In genomic region chr7:19363881-19364280, GRCm38 (mm10) we compare ENCODE assay signal across 8 mouse cellular contexts. TPM values are rescaled to one million over a fixed set of nuclear protein-coding genes. Genes with fewer than 3 reads are reported as not detected.
DNase-seq lines count a peak whose midpoint lies in the region; ATAC-seq and TF ChIP-seq lines count a peak whose summit lies in the region.

No protein-coding gene starts in this region.

- H3K4me3 ChIP-seq in gastrocnemius, adult 2 months = peak overlapping the region; percentile 53
- H3K4me3 ChIP-seq in intestine, embryonic 16.5 days (ENCODE audit: low read length) = no peak overlapping the region

- H3K4me1 ChIP-seq in intestine, embryonic 16.5 days (ENCODE audit: control insufficient read depth, insufficient read depth, low read length) = peaks cover 17% of the 10 kb centered on the region

- no peak overlapping the region for H3K4me2 ChIP-seq in intestine, embryonic 16.5 days (ENCODE audit: low read depth, low read length)

- 4% methylated on average over 18 of the region's 18 CpGs for WGBS in intestine, embryonic 16.5 days

- H3K9ac ChIP-seq in intestine, embryonic 16.5 days (ENCODE audit: low read depth, low read length) = no peak overlapping the region

- peak; percentile 51 to 55 for DNase-seq in right cerebral cortex, adult 2 months (ENCODE audit: low spot score in 2 of 2)
- no peak for DNase-seq in right cerebral cortex, postnatal 36 days (ENCODE audit: low spot score in 2 of 2)
- peak; percentile 68 for DNase-seq in brain, adult 2 months (ENCODE audit: low read depth, low spot score)
- peak; percentile 89 for DNase-seq in gastrocnemius, adult 2 months
- DNase-seq in lung, adult 18-20 months = peak; percentile 82 to 87
- DNase-seq in spleen, postnatal 10 days (ENCODE audit: low spot score in 2 of 2) = peak; percentile 68 to 81

- peak; percentile 44 for ATAC-seq in intestine, embryonic 16.5 days
- ATAC-seq in inflammation-experienced regulatory T-cells, adult 6 months = no peak

- no peaks in the 10 kb centered on the region for H3K9me3 ChIP-seq in intestine, embryonic 16.5 days (ENCODE audit: control insufficient read depth, low read length)

- no peaks in the 10 kb centered on the region for H3K36me3 ChIP-seq in intestine, embryonic 16.5 days (ENCODE audit: control insufficient read depth, insufficient read depth, low read length)

- peak; percentile 98 for TF ChIP-seq CTCF in gastrocnemius, adult 2 months (IDR thresholded peaks at IDR 0.05)

- intact Hi-C loops in gastrocnemius, adult 2 months (cut with DNase I) = loop anchor here (5.0 kb wide), 2 partner anchors 67 to 132 kb away; no protein-coding TSS in a partner anchor

- peak overlapping the region; percentile 50 for H3K27ac ChIP-seq in gastrocnemius, adult 2 months
- no peak overlapping the region for H3K27ac ChIP-seq in intestine, embryonic 16.5 days (ENCODE audit: low read length)

- H3K27me3 ChIP-seq in intestine, embryonic 16.5 days (replicated peaks; ENCODE audit: control insufficient read depth, insufficient read depth, low read length) = no peaks in the 10 kb centered on the region

RNA-seq across cellular contexts. Expression of gene Ppp1r13l, which starts 4.3 kb away (rescaled TPM):
- total RNA-seq in gastrocnemius, adult 2 months (2021) = 1 to 10 TPM; 2.1 to 4.9 TPM
- 3.1 and 4.2 TPM in 2 replicates for polyA plus RNA-seq in intestine, embryonic 16.5 days (2015; fragmentation: Nextera tagmentation; extraction: Ambion mirVana)
- not detected for polyA plus RNA-seq in inflammation-experienced regulatory T-cells, adult 6 months (2017; shearing (Covaris generic))

RNA-seq across cellular contexts. Expression of gene Cd3eap, which starts 4.6 kb away (rescaled TPM):
- total RNA-seq in gastrocnemius, adult 2 months (2021) = 10 to 100 TPM; 11.4 to 11.5 TPM
- polyA plus RNA-seq in intestine, embryonic 16.5 days (2015; fragmentation: Nextera tagmentation; extraction: Ambion mirVana) = 19.1 and 24.3 TPM in 2 replicates
- polyA plus RNA-seq in inflammation-experienced regulatory T-cells, adult 6 months (2017; shearing (Covaris generic)) = 10 to 100 TPM in 2 of 3 experiments, 1 to 10 TPM in 1; 8.9 to 22.4 (median 17.6) TPM

RNA-seq across cellular contexts. Expression of gene Ercc2, which starts 17.9 kb away (rescaled TPM):
- 10 to 100 TPM in 1 of 2 experiments, 1 to 10 TPM in 1; 8.5 to 10.7 TPM for total RNA-seq in gastrocnemius, adult 2 months (2021)
- 15.5 and 17.6 TPM in 2 replicates for polyA plus RNA-seq in intestine, embryonic 16.5 days (2015; fragmentation: Nextera tagmentation; extraction: Ambion mirVana)
- polyA plus RNA-seq in inflammation-experienced regulatory T-cells, adult 6 months (2017; shearing (Covaris generic)) = 10 to 100 TPM in 2 of 3 experiments, 1 to 10 TPM in 1; 7.8 to 10.9 (median 10.8) TPM

RNA-seq across cellular contexts. Expression of gene Ercc1, which starts 19.3 kb away (rescaled TPM):
- total RNA-seq in gastrocnemius, adult 2 months (2021) = 10 to 100 TPM; 28.1 to 30.4 TPM
- 45.8 and 51.3 TPM in 2 replicates for polyA plus RNA-seq in intestine, embryonic 16.5 days (2015; fragmentation: Nextera tagmentation; extraction: Ambion mirVana)
- 10 to 100 TPM; 51.1 to 68.7 (median 55.2) TPM for polyA plus RNA-seq in inflammation-experienced regulatory T-cells, adult 6 months (2017; shearing (Covaris generic))

RNA-seq across cellular contexts. Expression of gene Klc3, which starts 40.0 kb away (rescaled TPM):
- total RNA-seq in gastrocnemius, adult 2 months (2021) = under 1 TPM; 0.18 to 0.39 TPM
- polyA plus RNA-seq in intestine, embryonic 16.5 days (2015; fragmentation: Nextera tagmentation; extraction: Ambion mirVana) = 2.7 and 2.9 TPM in 2 replicates
- polyA plus RNA-seq in inflammation-experienced regulatory T-cells, adult 6 months (2017; shearing (Covaris generic)) = 1 to 10 TPM; 1.5 to 4.8 (median 2.7) TPM

Comparison
In these comparisons a context has a peak if more than half of its experiments do, and no peak if none do; other contexts are left out.
1. DNase-seq: peak in right cerebral cortex, adult 2 months (2 of 2), brain, adult 2 months (single experiment), gastrocnemius, adult 2 months (single experiment), lung, adult 18-20 months (2 of 2) and spleen, postnatal 10 days (2 of 2); none in right cerebral cortex, postnatal 36 days (0 of 2).